Mouse (Mus musculus): ENCODE results near the gene Fcer1g. TPM values are rescaled to one million over a fixed set of nuclear protein-coding genes. Genes with fewer than 3 reads are reported as not detected.

Gene Fcer1g
- polyA plus RNA-seq, 1 experiment from 2014 or later: 19.9 TPM

- Histone ChIP-seq H3K27ac (replicated peaks; ENCODE audit: low read depth, low read length) (peak overlapping the region; percentile 35), H3K4me3 (ENCODE audit: low read depth, low read length) (0 out of 2 replicates have a peak overlapping the region, but pooled peaks have one; percentile 12), H3K9me3 (replicated peaks; ENCODE audit: control insufficient read depth, low read length) (no peaks in the 10 kb centered on the region), H3K36me3 (replicated peaks; ENCODE audit: control insufficient read depth, insufficient read depth, low read depth, low read length) (no peaks in the 10 kb centered on the region), H3K27me3 (ENCODE audit: control insufficient read depth, insufficient read depth, low read length) (no peaks in the 10 kb centered on the region), H3K4me1 (ENCODE audit: control insufficient read depth, insufficient read depth, low read length) (peaks cover 2% of the 10 kb centered on the region; the same call in 1 of the 2 replicates), H3K9ac (replicated peaks; ENCODE audit: low read length) (peak overlapping the region; percentile 48), H3K4me2 (ENCODE audit: low read depth, low read length) (peak overlapping the region; percentile 37)
- DNase-seq (ENCODE audit: low spot score) (peak; percentile 46), ATAC-seq (replicated peaks; ENCODE audit: insufficient number of reproducible peaks, low FRiP score, low TSS enrichment, low read depth) (peak; percentile 46; the same call in 1 of the 2 replicates)
- WGBS: 4% methylated on average over 8 of the region's 8 CpGs
Measured at GRCm38 (mm10) chr1:171262594-171263130, 28.5 kb upstream of the Fcer1g start.

GRCm38 (mm10) chr1:171260316-171260715 lies 26.2 kb upstream of the Fcer1g start:
- ATAC-seq (replicated peaks; ENCODE audit: insufficient number of reproducible peaks, low FRiP score, low TSS enrichment, low read depth) (no peak), DNase-seq (ENCODE audit: low spot score) (no peak)
- Histone ChIP-seq H3K27ac (replicated peaks; ENCODE audit: low read depth, low read length) (no peak overlapping the region), H3K27me3 (ENCODE audit: control insufficient read depth, insufficient read depth, low read length) (no peaks in the 10 kb centered on the region), H3K9ac (replicated peaks; ENCODE audit: low read length) (no peak overlapping the region), H3K4me3 (ENCODE audit: low read depth, low read length) (no peak overlapping the region), H3K9me3 (replicated peaks; ENCODE audit: control insufficient read depth, low read length) (no peaks in the 10 kb centered on the region), H3K4me2 (ENCODE audit: low read depth, low read length) (no peak overlapping the region), H3K4me1 (ENCODE audit: control insufficient read depth, insufficient read depth, low read length) (peaks cover 2% of the 10 kb centered on the region; the same call in 1 of the 2 replicates), H3K36me3 (replicated peaks; ENCODE audit: control insufficient read depth, insufficient read depth, low read depth, low read length) (no peaks in the 10 kb centered on the region)
- 81% methylated on average over 3 of the region's 3 CpGs for WGBS

- H3K9me3 ChIP-seq (replicated peaks; ENCODE audit: control insufficient read depth, low read length): no peaks in the 10 kb centered on the region
- no peak overlapping the region for H3K4me3 ChIP-seq (ENCODE audit: low read depth, low read length)
- H3K36me3 ChIP-seq (replicated peaks; ENCODE audit: control insufficient read depth, insufficient read depth, low read depth, low read length): no peaks in the 10 kb centered on the region; the same call in 1 of the 2 replicates
- ATAC-seq (replicated peaks; ENCODE audit: insufficient number of reproducible peaks, low FRiP score, low TSS enrichment, low read depth): no peak
- H3K9ac ChIP-seq (replicated peaks; ENCODE audit: low read length): no peak overlapping the region
- WGBS: 84% methylated on average over 17 of the region's 17 CpGs
- H3K27ac ChIP-seq (replicated peaks; ENCODE audit: low read depth, low read length): no peak overlapping the region
- no peaks in the 10 kb centered on the region for H3K27me3 ChIP-seq (ENCODE audit: control insufficient read depth, insufficient read depth, low read length)
- DNase-seq (ENCODE audit: low spot score): no peak
- no peak overlapping the region for H3K4me2 ChIP-seq (ENCODE audit: low read depth, low read length)
- peaks cover 2% of the 10 kb centered on the region; the same call in 1 of the 2 replicates for H3K4me1 ChIP-seq (ENCODE audit: control insufficient read depth, insufficient read depth, low read length)
Measured at GRCm38 (mm10) chr1:171258921-171259320, 24.8 kb upstream of the Fcer1g start.

GRCm38 (mm10) chr1:171257781-171258180 lies 23.6 kb upstream of the Fcer1g start:
- DNase-seq (ENCODE audit: low spot score) (no peak), ATAC-seq (replicated peaks; ENCODE audit: insufficient number of reproducible peaks, low FRiP score, low TSS enrichment, low read depth) (no peak)
- H3K36me3 ChIP-seq (replicated peaks; ENCODE audit: control insufficient read depth, insufficient read depth, low read depth, low read length): no peaks in the 10 kb centered on the region; the same call in 1 of the 2 replicates
- H3K9me3 ChIP-seq (replicated peaks; ENCODE audit: control insufficient read depth, low read length): no peaks in the 10 kb centered on the region
- no peaks in the 10 kb centered on the region for H3K27me3 ChIP-seq (ENCODE audit: control insufficient read depth, insufficient read depth, low read length)
- no peak overlapping the region for H3K9ac ChIP-seq (replicated peaks; ENCODE audit: low read length)
- no peak overlapping the region for H3K4me3 ChIP-seq (ENCODE audit: low read depth, low read length)
- 89% methylated on average over 9 of the region's 9 CpGs for WGBS
- H3K4me1 ChIP-seq (ENCODE audit: control insufficient read depth, insufficient read depth, low read length): peaks cover 2% of the 10 kb centered on the region; the same call in 1 of the 2 replicates
- H3K4me2 ChIP-seq (ENCODE audit: low read depth, low read length): no peak overlapping the region
- H3K27ac ChIP-seq (replicated peaks; ENCODE audit: low read depth, low read length): no peak overlapping the region

- Histone ChIP-seq H3K27me3 (ENCODE audit: control insufficient read depth, insufficient read depth, low read length) (no peaks in the 10 kb centered on the region), H3K4me3 (ENCODE audit: low read depth, low read length) (no peak overlapping the region), H3K9ac (replicated peaks; ENCODE audit: low read length) (no peak overlapping the region), H3K4me1 (ENCODE audit: control insufficient read depth, insufficient read depth, low read length) (no peaks in the 10 kb centered on the region; the same call in 1 of the 2 replicates), H3K4me2 (ENCODE audit: low read depth, low read length) (no peak overlapping the region), H3K27ac (replicated peaks; ENCODE audit: low read depth, low read length) (no peak overlapping the region), H3K9me3 (replicated peaks; ENCODE audit: control insufficient read depth, low read length) (no peaks in the 10 kb centered on the region), H3K36me3 (replicated peaks; ENCODE audit: control insufficient read depth, insufficient read depth, low read depth, low read length) (no peaks in the 10 kb centered on the region; the same call in 1 of the 2 replicates)
- ATAC-seq (replicated peaks; ENCODE audit: insufficient number of reproducible peaks, low FRiP score, low TSS enrichment, low read depth) (0 out of 2 replicates have a peak, but pooled peaks have one; percentile 7), DNase-seq (ENCODE audit: low spot score) (peak; percentile 86)
- 70% methylated on average over 15 of the region's 15 CpGs for WGBS
Measured at GRCm38 (mm10) chr1:171256937-171257548, 22.9 kb upstream of the Fcer1g start.

GRCm38 (mm10) chr1:171256095-171256818 lies 22.1 kb upstream of the Fcer1g start:
- H3K27ac ChIP-seq (replicated peaks; ENCODE audit: low read depth, low read length): no peak overlapping the region
- H3K36me3 ChIP-seq (replicated peaks; ENCODE audit: control insufficient read depth, insufficient read depth, low read depth, low read length): no peaks in the 10 kb centered on the region; the same call in 1 of the 2 replicates
- no peak overlapping the region for H3K9ac ChIP-seq (replicated peaks; ENCODE audit: low read length)

GRCm38 (mm10) chr1:171252415-171252814 lies 18.2 kb upstream of the Fcer1g start:
- no peaks in the 10 kb centered on the region for H3K9me3 ChIP-seq (replicated peaks; ENCODE audit: control insufficient read depth, low read length)
- H3K36me3 ChIP-seq (replicated peaks; ENCODE audit: control insufficient read depth, insufficient read depth, low read depth, low read length): no peaks in the 10 kb centered on the region; the same call in 1 of the 2 replicates
- H3K4me2 ChIP-seq (ENCODE audit: low read depth, low read length): peak overlapping the region; percentile 79
- peaks cover 12% of the 10 kb centered on the region for H3K4me1 ChIP-seq (ENCODE audit: control insufficient read depth, insufficient read depth, low read length)
- peak overlapping the region; percentile 77 for H3K27ac ChIP-seq (replicated peaks; ENCODE audit: low read depth, low read length)
- DNase-seq (ENCODE audit: low spot score) (no peak), ATAC-seq (replicated peaks; ENCODE audit: insufficient number of reproducible peaks, low FRiP score, low TSS enrichment, low read depth) (no peak; the same call in 1 of the 2 replicates)
- H3K4me3 ChIP-seq (ENCODE audit: low read depth, low read length): peak overlapping the region; percentile 34; the same call in 1 of the 2 replicates
- 39% methylated on average over 17 of the region's 17 CpGs for WGBS
- H3K27me3 ChIP-seq (ENCODE audit: control insufficient read depth, insufficient read depth, low read length): no peaks in the 10 kb centered on the region
- peak overlapping the region; percentile 60 for H3K9ac ChIP-seq (replicated peaks; ENCODE audit: low read length)

More at GRCm38 (mm10) chr1:171256095-171256818, 22.1 kb upstream of the Fcer1g start:
- H3K27me3 ChIP-seq (ENCODE audit: control insufficient read depth, insufficient read depth, low read length): no peaks in the 10 kb centered on the region
- no peak for DNase-seq (ENCODE audit: low spot score)
- no peak overlapping the region for H3K4me3 ChIP-seq (ENCODE audit: low read depth, low read length)
- H3K9me3 ChIP-seq (replicated peaks; ENCODE audit: control insufficient read depth, low read length): no peaks in the 10 kb centered on the region
- H3K4me1 ChIP-seq (ENCODE audit: control insufficient read depth, insufficient read depth, low read length): peaks cover 4% of the 10 kb centered on the region
- 92% methylated on average over 24 of the region's 24 CpGs for WGBS
- H3K4me2 ChIP-seq (ENCODE audit: low read depth, low read length): no peak overlapping the region
- no peak for ATAC-seq (replicated peaks; ENCODE audit: insufficient number of reproducible peaks, low FRiP score, low TSS enrichment, low read depth)
